Mouse (Mus musculus) adrenal gland, postnatal 25 days (tissue): ENCODE measurements around the gene Khdrbs1. TPM values are rescaled to one million over a fixed set of nuclear protein-coding genes. Genes with fewer than 3 reads are reported as not detected.
A peak's percentile ranks its signal among the peaks of the same experiment; 100 is the strongest.

Experiments used
- DNase-seq: peaks from one replicate; pipeline ENCODE4 v3.0.0; 2021; ENCODE audit warnings: mixed read lengths
- microRNA-seq, 2 experiments: library from miRNA; unstranded; fragments of <30 nt; microRNA quantifications; one replicate each; pipeline ENCODE4 v1.2.0; 2021
- total RNA-seq: library from RNA; stranded (reverse); gene quantifications from 2 replicates; pipeline ENCODE4 v1.2.3, GENCODE M21; 2021

Gene Khdrbs1
- total RNA-seq, 1 experiment from 2014 or later = 89.4 TPM

DNA sequence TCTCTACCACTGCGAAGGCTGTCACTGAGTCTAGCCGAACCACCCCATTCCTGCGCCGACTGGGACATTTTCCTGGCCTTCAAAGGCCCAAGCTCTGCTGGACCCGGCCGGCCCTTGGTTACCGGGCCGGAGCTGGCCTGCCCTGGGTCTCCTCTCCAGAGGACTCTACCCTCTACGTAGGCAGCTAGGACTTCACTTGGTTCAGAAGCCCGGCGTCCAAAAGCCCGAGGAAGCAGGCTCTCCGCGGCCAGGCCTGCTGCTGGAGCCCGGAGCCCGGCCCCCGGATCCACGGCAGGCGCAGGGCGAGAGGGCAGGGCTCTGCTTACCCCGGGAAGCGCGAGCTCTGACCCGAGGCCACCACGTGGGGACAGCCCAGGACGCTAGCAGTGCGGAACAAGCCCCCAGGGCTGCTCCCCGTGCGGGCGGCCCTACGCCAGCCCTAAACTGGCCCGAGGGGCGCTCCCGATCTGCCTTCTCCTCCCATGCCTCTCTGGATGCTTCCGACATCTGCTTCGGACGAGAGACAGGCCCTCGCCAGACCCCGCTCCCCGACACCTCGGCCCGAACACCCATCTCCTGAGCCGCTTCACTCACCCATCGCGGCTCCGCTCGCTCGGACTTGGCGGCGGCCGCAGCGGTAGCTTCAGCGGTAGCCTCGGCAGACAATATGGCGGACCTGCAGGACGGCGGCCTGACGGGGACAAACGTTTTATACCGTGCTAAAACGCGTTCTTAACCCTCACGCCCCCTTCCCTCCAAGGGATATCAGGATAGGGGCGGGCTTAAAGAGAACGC lies 69.8 kb downstream of the Khdrbs1 start, which contains the start of gene Kpna6:
Gene Kpna6, minus strand, starts transcription at position 685 of the 795 bp plus-strand sequence.
- peak; percentile 89 for DNase-seq

DNA sequence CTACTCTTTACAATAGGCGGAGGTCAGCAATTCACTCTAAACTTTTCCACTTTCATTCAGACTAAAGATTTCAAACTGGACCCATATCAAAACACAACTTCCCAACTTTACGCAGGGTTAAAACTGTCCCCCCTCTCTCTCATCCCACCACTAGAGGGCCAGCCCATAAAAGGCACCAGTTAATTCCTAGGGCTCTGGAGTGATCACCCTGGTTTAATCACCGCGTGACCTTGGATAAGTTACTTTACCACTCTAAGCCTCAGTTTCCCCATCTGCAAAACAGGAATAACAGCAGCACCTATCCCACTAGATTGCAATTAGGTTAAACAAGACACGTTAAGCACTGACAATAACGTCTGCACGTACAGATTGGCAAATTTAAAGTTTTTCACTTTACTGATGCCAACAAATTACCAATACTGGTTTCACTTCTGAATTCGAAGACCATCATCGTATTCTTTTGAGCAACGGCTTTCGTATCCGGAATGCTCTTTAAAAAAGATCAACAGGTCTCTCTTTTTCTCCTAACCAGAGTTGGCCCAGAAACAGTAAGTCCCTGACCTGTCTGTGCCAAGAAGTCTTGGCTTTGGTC lies 70.5 kb downstream of the Khdrbs1 start:
- peak; percentile 34 for DNase-seq

DNA sequence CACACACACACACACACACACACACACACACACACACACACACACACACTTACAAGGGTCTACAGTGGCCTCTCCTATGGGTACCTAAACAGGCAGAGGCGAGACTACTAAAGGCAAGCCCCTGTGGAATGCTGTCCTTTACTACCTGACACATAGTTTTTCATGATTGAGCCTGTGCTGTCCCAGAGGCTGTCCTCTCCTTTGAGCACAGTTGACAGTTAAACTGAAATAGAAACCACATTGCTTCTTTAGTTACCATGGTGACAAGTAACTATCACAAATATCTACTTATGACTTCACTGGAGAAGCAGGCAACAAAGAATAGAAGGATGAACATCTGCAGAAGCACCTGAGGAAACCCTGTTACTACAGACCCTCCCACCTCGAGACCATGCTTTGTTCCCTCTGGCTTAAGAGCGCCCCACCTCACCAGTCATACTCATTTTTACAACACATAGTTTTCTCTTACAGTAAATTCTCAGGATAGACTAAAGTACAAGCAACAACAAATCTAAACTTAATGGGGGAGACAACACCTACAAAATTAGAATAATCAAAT lies 79.8 kb downstream of the Khdrbs1 start:
- no peak for DNase-seq

DNA sequence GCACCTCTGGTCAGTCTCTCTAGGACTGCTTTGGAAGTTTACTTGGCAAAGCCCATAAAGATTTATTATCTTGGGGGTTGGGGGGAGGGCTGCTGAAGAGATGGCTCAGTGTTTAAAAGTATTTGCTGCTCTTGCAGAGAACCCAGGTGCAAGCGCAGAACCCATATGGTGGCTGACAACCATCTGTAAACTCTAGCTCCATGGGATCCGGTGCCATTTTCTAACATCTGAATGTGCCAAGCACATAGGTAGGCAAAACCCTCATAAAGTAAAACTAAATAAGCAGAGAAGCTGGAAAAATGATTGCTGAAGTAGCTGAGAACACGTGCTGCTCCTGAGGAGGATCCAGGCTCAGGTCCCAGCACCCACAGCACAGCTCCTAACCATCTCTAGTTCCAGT lies 80.5 kb downstream of the Khdrbs1 start:
- no peak for DNase-seq

DNA sequence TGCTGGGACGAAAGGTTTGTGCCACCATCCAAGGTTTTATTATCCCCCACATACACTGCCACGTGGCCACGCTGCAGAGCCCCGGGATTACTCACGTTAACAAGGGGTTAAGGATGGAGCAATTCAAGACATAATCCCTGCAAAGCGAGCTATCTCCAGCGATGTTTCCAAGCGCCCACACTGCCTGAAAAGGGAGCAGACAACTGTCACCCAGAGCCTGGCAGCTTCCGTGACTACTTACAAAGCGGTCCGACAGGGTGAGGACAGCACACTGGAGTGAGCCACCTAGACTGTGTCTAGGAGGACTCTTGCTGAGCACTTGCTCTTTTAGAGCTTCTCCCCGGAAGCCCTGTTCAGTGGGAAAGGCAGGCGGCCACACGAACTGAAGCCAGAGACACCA lies 87.3 kb downstream of the Khdrbs1 start:
- no peak for DNase-seq

Small RNAs within 50 kb of the gene (microRNA-seq; reads per million reads assigned to microRNA genes)
- gene Gm28017 (0 reads per million in 2 experiments), gene Mir7016 (0.36 to 1.7 reads per million in 2 experiments)

Other genes with a start within 250 kb of the Khdrbs1 start
- 61.0 and 68.3 TPM in 2 replicates for gene Marcksl1, start 228.7 kb downstream of the Khdrbs1 start, total RNA-seq
- gene Hdac1, start 199.6 kb downstream of the Khdrbs1 start, total RNA-seq = 48.0 and 54.5 TPM in 2 replicates
- gene Lck, start 168.7 kb downstream of the Khdrbs1 start, total RNA-seq = 3.7 and 4.3 TPM in 2 replicates
- gene Fam167b, start 163.8 kb downstream of the Khdrbs1 start, total RNA-seq = 33.5 and 35.2 TPM in 2 replicates
- gene Eif3i, start 141.7 kb downstream of the Khdrbs1 start, total RNA-seq = 167 and 171 TPM in 2 replicates
- 96.3 and 111 TPM in 2 replicates for gene Tmem234, start 141.6 kb downstream of the Khdrbs1 start, total RNA-seq
- gene Dcdc2b, start 128.0 kb downstream of the Khdrbs1 start, total RNA-seq = 2.0 TPM in 1 of 2 replicates, not detected in the other
- gene Iqcc, start 123.2 kb downstream of the Khdrbs1 start, total RNA-seq = 39.3 and 45.6 TPM in 2 replicates
- 41.2 and 52.2 TPM in 2 replicates for gene Ccdc28b, start 118.4 kb downstream of the Khdrbs1 start, total RNA-seq
- 64.1 and 76.6 TPM in 2 replicates for gene Txlna, start 101.2 kb downstream of the Khdrbs1 start, total RNA-seq
- 80.1 and 95.8 TPM in 2 replicates for gene Kpna6, start 69.5 kb downstream of the Khdrbs1 start, total RNA-seq
- 10.1 and 14.8 TPM in 2 replicates for gene Tmem39b, start 45.5 kb downstream of the Khdrbs1 start, total RNA-seq
- 401 TPM in 2 replicates for gene Ptp4a2, start 68.9 kb upstream of the Khdrbs1 start, total RNA-seq
- 0.86 and 3.4 TPM in 2 replicates for gene Spocd1, start 186.9 kb upstream of the Khdrbs1 start, total RNA-seq
- 22.7 and 29.8 TPM in 2 replicates for gene Adgrb2, start 242.6 kb upstream of the Khdrbs1 start, total RNA-seq